Mouse (Mus musculus): ENCODE data around the gene Samm50. TPM values are rescaled to one million over a fixed set of nuclear protein-coding genes. Genes with fewer than 3 reads are reported as not detected.
"Not testable (repeated sequence)": the region's sequence is repeated elsewhere in the genome, so short reads cannot be mapped to it uniquely, and the experiment has no call there.

The Samm50 gene
- polyA plus RNA-seq (2014; fragmentation: Nextera tagmentation; extraction: Ambion mirVana) = 56.3 and 56.7 TPM in 2 replicates

DNA sequence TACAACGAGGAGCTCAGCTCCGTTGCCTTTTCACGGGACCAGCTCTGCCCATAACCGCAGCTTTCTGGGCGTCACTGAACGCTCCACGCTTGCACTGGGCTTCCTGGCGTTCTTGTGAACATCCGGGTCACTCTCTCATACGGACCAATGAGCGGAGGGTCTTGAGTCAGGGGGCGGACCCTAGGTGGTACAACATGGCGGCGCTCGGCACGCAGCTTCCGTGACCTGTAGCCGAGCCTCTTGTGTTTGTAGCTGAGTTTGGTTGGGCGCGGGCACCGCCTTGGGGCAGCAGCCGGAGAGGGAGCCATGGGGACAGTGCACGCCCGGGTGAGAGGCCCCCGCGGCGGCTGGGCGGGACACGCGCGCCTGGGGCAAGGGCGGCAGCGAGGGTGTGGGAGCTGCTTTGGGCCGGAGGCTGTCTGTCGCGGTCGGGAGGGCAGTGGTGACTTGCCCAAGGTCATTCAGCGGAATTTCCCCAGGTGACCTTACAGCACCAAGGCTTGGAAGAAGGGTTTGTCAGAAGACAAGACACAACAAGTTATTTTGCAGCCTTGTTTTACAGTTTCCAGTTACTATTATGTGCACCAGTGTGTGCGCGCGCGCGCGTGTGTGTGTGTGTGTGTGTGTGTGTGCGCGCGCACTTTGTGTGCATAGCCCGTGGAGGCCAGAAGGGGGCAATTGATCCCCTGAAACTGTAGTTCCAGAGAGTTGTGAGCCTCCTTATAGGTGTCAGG, at the start of gene Samm50:
Gene Samm50, plus strand, starts transcription at position 184 of the 734 bp plus-strand sequence.
- peak; percentile 99 for ATAC-seq (ENCODE audit: low FRiP score)
- WGBS = 6% methylated on average over 48 of the region's 48 CpGs
- no peaks in the 10 kb centered on the region for H3K27me3 ChIP-seq (ENCODE audit: control insufficient read depth, insufficient read depth, low read length)

DNA sequence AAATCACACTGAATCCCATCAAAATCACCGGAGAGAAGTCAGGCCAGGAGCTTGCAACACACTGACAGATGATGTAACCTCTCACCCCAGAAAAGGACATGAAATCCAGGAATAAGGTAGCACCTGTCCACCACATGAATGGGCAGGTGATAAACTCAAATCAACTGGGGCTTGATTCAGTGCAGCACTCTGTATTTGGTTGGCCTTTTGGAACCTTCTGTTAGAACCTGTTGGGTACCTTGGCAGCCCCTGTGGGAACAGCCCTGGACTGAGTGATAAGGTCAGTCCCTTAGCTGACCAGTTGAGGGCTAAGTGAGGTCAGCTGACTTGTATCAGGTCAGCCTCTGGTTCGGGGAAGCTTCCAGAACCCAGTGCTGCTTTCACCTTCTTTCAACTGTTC, 35.9 kb upstream of the Samm50 start:
- Histone ChIP-seq H3K9me3 (ENCODE audit: control insufficient read depth, low read length) (no peaks in the 10 kb centered on the region), H3K4me1 (replicated peaks; ENCODE audit: control insufficient read depth, insufficient read depth, low read length) (no peaks in the 10 kb centered on the region), H3K9ac (no peak overlapping the region), H3K27ac (no peak overlapping the region), H3K36me3 (replicated peaks; ENCODE audit: control insufficient read depth, insufficient read depth) (no peaks in the 10 kb centered on the region), H3K4me2 (replicated peaks) (no peak overlapping the region), H3K27me3 (ENCODE audit: control insufficient read depth, insufficient read depth, low read length) (no peaks in the 10 kb centered on the region), H3K4me3 (replicated peaks; ENCODE audit: low read length) (no peak overlapping the region)
- WGBS = 88% methylated on average over 2 of the region's 2 CpGs
- DNase-seq (ENCODE audit: low spot score) (no peak), ATAC-seq (ENCODE audit: low FRiP score) (no peak)

More for the DNA sequence above, at the start of gene Samm50:
- H3K4me3 ChIP-seq (replicated peaks; ENCODE audit: low read length) = peak within 1 kb of the TSS; percentile 81
- peak within 1 kb of the TSS; percentile 76 for H3K9ac ChIP-seq
- peaks cover 10% of the 10 kb centered on the region; the same call in 1 of the 2 replicates for H3K4me1 ChIP-seq (replicated peaks; ENCODE audit: control insufficient read depth, insufficient read depth, low read length)
- H3K4me2 ChIP-seq (replicated peaks) = peak within 1 kb of the TSS; percentile 87
- peak; percentile 95 for DNase-seq (ENCODE audit: low spot score)
- peak within 1 kb of the TSS; percentile 84 for H3K27ac ChIP-seq
- H3K9me3 ChIP-seq (ENCODE audit: control insufficient read depth, low read length) = no peaks in the 10 kb centered on the region
- peaks cover 18% of the 10 kb centered on the region for H3K36me3 ChIP-seq (replicated peaks; ENCODE audit: control insufficient read depth, insufficient read depth)

DNA sequence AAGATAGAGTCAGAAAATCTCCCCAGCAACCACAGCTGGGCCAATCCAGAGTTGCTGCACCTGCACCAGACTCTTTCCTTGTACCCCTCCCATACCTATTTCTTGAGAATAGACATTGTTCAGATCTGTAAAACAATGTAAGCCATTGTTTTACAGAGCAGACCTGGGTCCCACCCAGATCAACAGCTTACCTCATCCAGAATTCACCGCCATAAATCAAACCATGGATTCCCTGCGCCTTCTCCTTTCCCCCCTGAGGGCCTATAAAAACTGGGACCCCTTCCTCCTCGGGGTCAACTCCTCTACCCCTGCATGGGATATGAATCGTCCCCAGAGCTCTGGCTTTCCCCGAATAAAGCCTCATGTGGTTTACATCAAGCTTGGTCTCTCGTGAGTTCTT, 34.5 kb upstream of the Samm50 start:
- 90% methylated on average over 6 of the region's 6 CpGs for WGBS
- not testable (repeated sequence) for H3K27ac ChIP-seq; ATAC-seq (ENCODE audit: low FRiP score); H3K27me3 ChIP-seq (ENCODE audit: control insufficient read depth, insufficient read depth, low read length); H3K4me2 ChIP-seq (replicated peaks); H3K9me3 ChIP-seq (ENCODE audit: control insufficient read depth, low read length); H3K36me3 ChIP-seq (replicated peaks; ENCODE audit: control insufficient read depth, insufficient read depth); DNase-seq (ENCODE audit: low spot score); H3K4me3 ChIP-seq (replicated peaks; ENCODE audit: low read length); H3K4me1 ChIP-seq (replicated peaks; ENCODE audit: control insufficient read depth, insufficient read depth, low read length); H3K9ac ChIP-seq

DNA sequence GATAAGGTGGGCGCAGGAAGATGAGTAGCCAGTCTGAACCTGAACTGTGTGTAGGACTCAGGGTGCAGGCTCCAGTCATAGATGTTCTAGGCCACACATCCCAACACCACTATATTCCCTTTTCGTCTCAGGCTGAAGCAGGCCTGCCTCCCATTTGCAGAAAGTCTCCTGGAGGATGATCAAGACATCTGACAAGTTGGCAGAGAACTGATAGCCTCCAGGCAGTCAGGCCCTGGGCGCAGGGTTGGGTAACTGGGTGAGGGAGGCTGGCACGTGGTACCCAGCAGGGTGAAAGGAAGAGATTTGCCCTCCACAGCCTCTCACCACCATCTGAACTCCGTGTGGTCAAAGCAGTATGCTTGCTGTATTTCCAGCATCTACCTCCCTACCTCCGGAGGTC, 30.2 kb upstream of the Samm50 start:
- Histone ChIP-seq H3K9ac (no peak overlapping the region), H3K4me2 (replicated peaks) (no peak overlapping the region), H3K27ac (no peak overlapping the region), H3K4me3 (replicated peaks; ENCODE audit: low read length) (no peak overlapping the region), H3K4me1 (replicated peaks; ENCODE audit: control insufficient read depth, insufficient read depth, low read length) (no peaks in the 10 kb centered on the region), H3K27me3 (ENCODE audit: control insufficient read depth, insufficient read depth, low read length) (no peaks in the 10 kb centered on the region), H3K9me3 (ENCODE audit: control insufficient read depth, low read length) (no peaks in the 10 kb centered on the region), H3K36me3 (replicated peaks; ENCODE audit: control insufficient read depth, insufficient read depth) (no peaks in the 10 kb centered on the region)
- DNase-seq (ENCODE audit: low spot score) (no peak), ATAC-seq (ENCODE audit: low FRiP score) (no peak)
- WGBS = 81% methylated on average over 6 of the region's 6 CpGs

DNA sequence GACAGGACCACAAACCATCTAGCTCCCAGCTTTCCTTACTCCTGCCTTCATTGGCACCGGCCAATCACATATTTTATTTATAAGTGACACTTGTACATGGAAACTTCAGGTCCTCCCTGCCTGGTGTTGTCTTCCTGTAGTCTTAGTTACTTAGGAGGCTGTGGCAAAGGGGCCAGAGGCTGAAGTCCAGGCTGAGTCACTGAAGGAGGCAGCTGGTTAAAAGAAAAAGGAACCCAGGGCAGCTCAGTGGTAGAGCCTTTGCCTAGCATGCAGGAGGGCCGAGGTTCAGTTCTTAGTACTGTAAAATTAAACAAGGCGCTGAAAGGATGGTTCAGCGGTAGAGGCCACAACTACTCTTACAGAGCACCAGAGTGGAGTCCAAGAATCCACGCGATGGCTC, 25.2 kb upstream of the Samm50 start:
- 79% methylated on average over 6 of the region's 6 CpGs for whole genome bisulfite sequencing
- no peak overlapping the region for H3K9ac ChIP-seq
- no peak overlapping the region for H3K27ac ChIP-seq

DNA sequence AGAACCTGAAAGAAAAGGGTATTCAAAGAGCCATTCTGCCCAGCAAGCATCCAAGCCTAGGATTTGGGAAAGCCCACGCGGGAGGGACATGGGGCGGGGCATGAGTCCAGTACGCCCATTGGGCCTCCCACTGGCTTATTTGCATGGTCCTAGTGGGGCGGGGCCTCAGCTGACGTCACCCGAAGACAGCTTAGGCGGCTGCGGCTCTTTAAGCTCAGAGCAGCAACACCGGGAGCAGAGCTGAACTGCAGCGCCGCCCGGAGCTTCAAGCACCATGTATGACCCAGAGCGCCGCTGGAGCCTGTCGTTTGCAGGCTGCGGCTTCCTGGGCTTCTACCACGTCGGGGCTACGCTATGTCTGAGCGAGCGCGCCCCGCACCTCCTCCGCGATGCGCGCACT, 24.4 kb upstream of the Samm50 start, which contains the start of gene Pnpla3:
Gene Pnpla3, plus strand, starts transcription at position 238 of the 400 bp plus-strand sequence.
- Histone ChIP-seq H3K4me3 (replicated peaks; ENCODE audit: low read length) (peak within 1 kb of the TSS; percentile 50), H3K36me3 (replicated peaks; ENCODE audit: control insufficient read depth, insufficient read depth) (no peaks in the 10 kb centered on the region), H3K4me2 (replicated peaks) (peak within 1 kb of the TSS; percentile 94), H3K4me1 (replicated peaks; ENCODE audit: control insufficient read depth, insufficient read depth, low read length) (peaks cover 17% of the 10 kb centered on the region), H3K27me3 (ENCODE audit: control insufficient read depth, insufficient read depth, low read length) (no peaks in the 10 kb centered on the region), H3K9ac (peak within 1 kb of the TSS; percentile 75), H3K27ac (peak within 1 kb of the TSS; percentile 66), H3K9me3 (ENCODE audit: control insufficient read depth, low read length) (no peaks in the 10 kb centered on the region)
- WGBS = 1% methylated on average over 28 of the region's 28 CpGs
- DNase-seq (ENCODE audit: low spot score) = peak; percentile 96
- peak; percentile 96 for ATAC-seq (ENCODE audit: low FRiP score)

More for the DNA sequence above, 25.2 kb upstream of the Samm50 start:
- Histone ChIP-seq H3K27me3 (ENCODE audit: control insufficient read depth, insufficient read depth, low read length) (no peaks in the 10 kb centered on the region), H3K4me1 (replicated peaks; ENCODE audit: control insufficient read depth, insufficient read depth, low read length) (peaks cover 17% of the 10 kb centered on the region), H3K36me3 (replicated peaks; ENCODE audit: control insufficient read depth, insufficient read depth) (no peaks in the 10 kb centered on the region), H3K4me2 (replicated peaks) (peak overlapping the region; percentile 94; the same call in 1 of the 2 replicates), H3K4me3 (replicated peaks; ENCODE audit: low read length) (no peak overlapping the region), H3K9me3 (ENCODE audit: control insufficient read depth, low read length) (no peaks in the 10 kb centered on the region)
- ATAC-seq (ENCODE audit: low FRiP score) = no peak
- DNase-seq (ENCODE audit: low spot score) = no peak

DNA sequence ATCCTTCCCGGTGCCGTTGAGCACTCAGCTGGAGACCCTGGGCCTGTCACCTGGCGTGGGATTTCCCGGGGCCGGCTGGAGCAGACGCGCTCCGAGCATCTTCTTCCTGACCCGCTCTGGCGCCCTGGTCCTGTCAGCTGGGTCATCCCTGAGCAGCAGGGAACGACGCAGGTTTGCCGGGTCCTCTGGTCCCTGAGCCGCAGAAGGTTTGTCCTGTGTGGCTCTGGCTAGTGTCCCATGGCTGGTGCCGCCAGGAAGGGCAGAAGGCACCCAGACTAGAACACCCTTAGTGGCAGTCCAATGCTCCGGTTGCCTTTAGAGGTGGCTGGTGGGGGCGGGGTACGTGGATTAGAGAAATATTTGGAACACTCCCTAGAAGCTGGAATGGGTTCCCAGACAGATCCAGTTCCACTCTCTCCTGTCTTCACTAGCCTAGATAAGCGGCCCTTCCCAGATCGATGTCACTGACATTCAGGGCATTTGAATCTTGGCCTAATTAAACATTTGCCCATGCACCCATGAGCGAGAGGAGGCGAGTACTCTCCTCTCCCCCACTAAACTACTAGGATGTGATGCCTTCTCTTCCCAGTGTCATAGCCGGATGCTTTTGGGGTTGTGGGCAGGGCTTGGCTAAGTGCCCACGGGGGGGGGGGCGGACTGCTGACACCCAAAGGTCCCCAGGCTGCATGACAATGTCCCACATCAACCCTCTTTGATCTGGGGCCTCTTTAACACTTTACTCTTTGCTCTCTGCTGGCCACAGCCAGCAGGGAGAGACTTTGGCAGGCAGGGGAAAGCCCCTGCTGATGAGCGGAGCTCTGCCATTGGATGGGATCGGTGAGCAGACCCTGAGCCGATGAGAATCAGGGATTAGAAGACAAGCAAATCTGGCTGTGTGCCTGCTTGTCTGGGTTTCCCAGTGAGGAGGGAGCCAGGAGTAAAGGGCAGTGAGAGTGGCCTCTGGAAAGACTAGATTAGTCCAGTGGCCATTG, 23.6 kb upstream of the Samm50 start:
- WGBS = 2% methylated on average over 28 of the region's 28 CpGs
- peak; percentile 65 for DNase-seq (ENCODE audit: low spot score)
- H3K4me2 ChIP-seq (replicated peaks) = peak overlapping the region; percentile 94
- peak; percentile 65; the same call in 1 of the 2 replicates for ATAC-seq (ENCODE audit: low FRiP score)
- H3K4me1 ChIP-seq (replicated peaks; ENCODE audit: control insufficient read depth, insufficient read depth, low read length) = peaks cover 17% of the 10 kb centered on the region
- no peaks in the 10 kb centered on the region for H3K9me3 ChIP-seq (ENCODE audit: control insufficient read depth, low read length)
- H3K36me3 ChIP-seq (replicated peaks; ENCODE audit: control insufficient read depth, insufficient read depth) = no peaks in the 10 kb centered on the region
- H3K27ac ChIP-seq = peak overlapping the region; percentile 66
- peak overlapping the region; percentile 75 for H3K9ac ChIP-seq
- H3K27me3 ChIP-seq (ENCODE audit: control insufficient read depth, insufficient read depth, low read length) = no peaks in the 10 kb centered on the region
- peak overlapping the region; percentile 50 for H3K4me3 ChIP-seq (replicated peaks; ENCODE audit: low read length)

DNA sequence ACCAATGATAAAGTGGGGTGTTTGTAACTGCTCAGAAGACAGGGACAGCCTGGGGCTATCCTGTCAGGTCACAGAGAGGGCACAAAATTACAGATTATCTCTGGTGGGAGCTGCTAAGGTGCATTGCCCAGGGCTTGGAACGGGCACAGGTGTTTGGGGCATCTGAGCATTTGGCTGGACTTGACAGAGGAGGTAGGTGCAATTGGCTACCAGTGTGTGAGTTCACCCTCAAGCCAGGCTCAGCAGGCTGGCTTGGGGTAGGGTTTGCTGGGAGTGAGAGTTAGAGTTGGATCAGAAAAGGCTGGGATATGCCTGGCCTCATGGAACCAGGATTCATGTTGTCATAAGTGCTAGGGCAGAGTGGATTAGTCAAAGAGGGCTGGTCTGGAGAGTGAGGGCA, 22.5 kb upstream of the Samm50 start:
- Histone ChIP-seq H3K36me3 (replicated peaks; ENCODE audit: control insufficient read depth, insufficient read depth) (no peaks in the 10 kb centered on the region), H3K4me1 (replicated peaks; ENCODE audit: control insufficient read depth, insufficient read depth, low read length) (peaks cover 17% of the 10 kb centered on the region), H3K27ac (no peak overlapping the region), H3K9me3 (ENCODE audit: control insufficient read depth, low read length) (no peaks in the 10 kb centered on the region), H3K4me2 (replicated peaks) (peak overlapping the region; percentile 94), H3K9ac (peak overlapping the region; percentile 75; the same call in 1 of the 2 replicates), H3K4me3 (replicated peaks; ENCODE audit: low read length) (no peak overlapping the region), H3K27me3 (ENCODE audit: control insufficient read depth, insufficient read depth, low read length) (no peaks in the 10 kb centered on the region)
- 50% methylated on average over 1 of the region's 1 CpGs for WGBS
- ATAC-seq (ENCODE audit: low FRiP score) = no peak
- DNase-seq (ENCODE audit: low spot score) = no peak

DNA sequence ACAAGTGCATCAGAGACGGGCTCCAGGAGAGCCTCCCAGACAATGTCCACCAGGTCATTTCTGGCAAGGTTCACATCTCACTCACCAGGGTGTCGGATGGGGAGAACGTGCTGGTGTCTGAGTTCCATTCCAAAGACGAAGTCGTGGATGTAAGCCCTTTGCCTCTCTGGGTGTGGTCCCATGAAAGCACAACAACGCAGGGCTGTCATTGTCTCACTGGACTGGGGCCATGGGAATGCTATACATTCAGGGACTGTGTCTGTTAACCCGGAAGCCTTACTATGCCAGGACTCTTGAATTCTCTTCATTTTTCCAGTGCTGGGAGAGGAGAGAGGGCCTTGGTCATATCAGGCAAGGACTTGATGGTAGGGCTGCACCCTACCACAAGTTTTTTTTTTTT, 20.9 kb upstream of the Samm50 start:
- Histone ChIP-seq H3K9ac (no peak overlapping the region), H3K9me3 (ENCODE audit: control insufficient read depth, low read length) (no peaks in the 10 kb centered on the region), H3K36me3 (replicated peaks; ENCODE audit: control insufficient read depth, insufficient read depth) (no peaks in the 10 kb centered on the region), H3K27me3 (ENCODE audit: control insufficient read depth, insufficient read depth, low read length) (no peaks in the 10 kb centered on the region), H3K4me2 (replicated peaks) (no peak overlapping the region), H3K4me3 (replicated peaks; ENCODE audit: low read length) (no peak overlapping the region), H3K4me1 (replicated peaks; ENCODE audit: control insufficient read depth, insufficient read depth, low read length) (peaks cover 17% of the 10 kb centered on the region), H3K27ac (no peak overlapping the region)
- ATAC-seq (ENCODE audit: low FRiP score) = no peak
- 80% methylated on average over 7 of the region's 7 CpGs for WGBS
- no peak for DNase-seq (ENCODE audit: low spot score)
